Mouse (Mus musculus) right cerebral cortex, adult 18-20 months (tissue): ENCODE results near the gene Sh2b2.

Experiments used
- DNase-seq: peaks from one replicate; pipeline ENCODE4 v3.0.0; 2022; ENCODE audit warnings: mixed read lengths

The Sh2b2 gene

GRCm38 (mm10) chr5:136246452-136246838 lies at the start of gene Sh2b2:
TSS of gene Sh2b2 (minus strand) at chr5:136246556.
- no peak for DNase-seq

DNA sequence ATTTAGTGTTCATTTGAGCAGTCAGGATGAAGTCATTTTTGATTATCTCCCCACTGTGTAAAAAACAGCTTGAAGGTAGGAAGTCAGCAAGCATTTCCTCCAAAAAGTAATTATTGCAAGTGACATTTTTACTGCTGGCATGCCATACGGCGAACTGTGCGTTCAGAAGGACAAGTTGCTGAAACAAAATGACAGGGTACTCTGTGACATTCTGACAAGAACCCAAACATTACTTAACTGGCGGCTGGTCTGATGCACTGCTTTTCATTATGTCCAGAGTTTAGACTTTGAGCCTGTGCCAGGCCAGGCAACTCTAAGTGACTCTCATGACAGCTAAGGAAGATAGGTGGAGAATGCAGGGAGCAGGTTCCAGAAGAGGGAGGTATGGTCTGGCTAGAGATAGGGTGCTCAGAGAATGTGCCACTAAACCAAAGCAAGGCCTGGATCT lies 46.6 kb upstream of the Sh2b2 start:
- no peak for DNase-seq

GRCm38 (mm10) chr5:136292361-136292760 lies 46.0 kb upstream of the Sh2b2 start:
- DNase-seq = no peak

- DNase-seq = no peak
Measured at GRCm38 (mm10) chr5:136291562-136291961, 45.2 kb upstream of the Sh2b2 start.

DNA sequence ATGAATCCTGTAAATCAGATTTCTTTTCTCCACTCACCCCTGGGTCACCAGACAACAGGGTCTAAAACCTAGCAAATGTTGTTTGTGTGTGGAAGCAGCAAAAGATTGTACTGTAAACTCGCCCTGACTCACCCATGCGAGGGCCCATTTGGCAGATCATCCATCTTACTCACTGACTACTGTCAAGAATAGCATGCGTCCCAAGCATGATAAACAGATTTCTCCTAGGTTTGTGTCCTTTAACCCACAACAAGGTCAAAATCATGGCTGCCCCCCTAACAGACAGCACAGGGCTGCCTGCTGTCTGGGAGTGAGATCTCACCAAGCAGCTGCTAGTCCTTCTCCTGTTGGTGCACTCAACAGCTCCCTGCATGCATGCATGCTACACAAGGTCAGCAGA lies 43.4 kb upstream of the Sh2b2 start:
- DNase-seq = no peak

- DNase-seq = no peak
Measured at GRCm38 (mm10) chr5:136288351-136289081, 42.2 kb upstream of the Sh2b2 start.

- no peak for DNase-seq
Measured at GRCm38 (mm10) chr5:136286566-136286965, 40.2 kb upstream of the Sh2b2 start.

GRCm38 (mm10) chr5:136285106-136285505 lies 38.8 kb upstream of the Sh2b2 start:
- peak; percentile 30 for DNase-seq

DNA sequence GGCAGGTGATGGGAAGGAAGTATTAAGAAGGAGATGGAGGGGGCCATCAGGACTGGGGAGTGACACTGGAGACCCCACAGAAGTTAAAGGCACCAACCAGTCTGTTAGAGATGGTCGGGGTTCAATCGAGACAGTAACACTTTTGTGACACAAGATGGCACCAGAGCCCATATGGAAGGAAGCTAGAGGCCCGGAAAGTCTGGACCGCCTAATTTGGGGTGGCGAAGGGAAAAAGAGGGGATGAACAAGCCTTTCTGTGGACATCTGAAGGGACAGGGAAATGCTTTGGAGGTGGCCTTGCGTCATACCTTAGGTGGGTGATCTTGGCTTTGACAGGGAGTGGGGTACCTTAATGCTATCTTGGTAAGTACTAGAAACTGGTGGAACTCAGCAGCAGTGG lies 35.0 kb upstream of the Sh2b2 start:
- DNase-seq = no peak

DNA sequence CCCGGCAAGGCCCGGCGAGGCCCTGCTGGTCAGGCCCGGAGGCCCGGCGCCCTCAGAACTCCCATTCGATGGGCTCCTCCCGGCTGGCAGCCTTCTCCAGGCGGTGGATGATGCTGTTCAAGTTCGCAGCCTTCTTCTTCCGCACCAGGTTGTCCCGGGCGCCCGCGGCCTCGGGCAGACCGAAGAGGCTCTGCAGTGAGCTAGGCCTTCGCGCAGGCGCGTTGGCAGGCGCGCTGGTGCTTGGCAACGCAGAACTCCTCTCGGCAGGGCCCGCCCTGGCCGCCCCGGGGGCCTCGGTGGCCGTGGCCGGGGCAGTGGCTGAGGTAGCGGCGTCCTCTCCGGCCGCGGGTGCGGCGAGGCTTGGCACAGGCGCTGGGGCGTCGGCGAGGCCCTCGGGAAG lies 28.4 kb upstream of the Sh2b2 start:
- DNase-seq = no peak

DNA sequence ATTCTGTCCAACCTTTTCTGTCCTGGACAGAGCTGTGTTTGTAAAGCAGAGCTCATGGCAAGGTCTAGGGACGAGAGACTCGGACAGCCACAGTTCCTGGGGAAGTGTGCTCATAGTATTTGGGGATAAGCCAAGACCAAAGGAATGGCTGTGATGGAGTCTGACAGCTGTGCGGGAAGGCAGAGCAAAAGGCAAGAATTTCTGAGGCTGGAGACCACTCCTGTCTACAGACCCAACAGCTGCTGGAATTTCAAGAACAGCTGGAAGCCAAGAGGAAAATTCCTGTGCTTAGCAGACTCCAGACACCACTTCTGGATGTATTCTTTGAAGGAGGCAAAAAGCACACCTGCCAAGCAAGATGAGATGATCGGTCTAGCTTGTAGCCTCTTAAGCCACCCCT lies 23.6 kb upstream of the Sh2b2 start:
- no peak for DNase-seq

GRCm38 (mm10) chr5:136266077-136266476 lies 19.7 kb upstream of the Sh2b2 start:
- DNase-seq = no peak

GRCm38 (mm10) chr5:136263342-136263741 lies 17.0 kb upstream of the Sh2b2 start:
- DNase-seq = peak; percentile 22

GRCm38 (mm10) chr5:136258919-136259318 lies 12.6 kb upstream of the Sh2b2 start:
- DNase-seq = peak; percentile 40

DNA sequence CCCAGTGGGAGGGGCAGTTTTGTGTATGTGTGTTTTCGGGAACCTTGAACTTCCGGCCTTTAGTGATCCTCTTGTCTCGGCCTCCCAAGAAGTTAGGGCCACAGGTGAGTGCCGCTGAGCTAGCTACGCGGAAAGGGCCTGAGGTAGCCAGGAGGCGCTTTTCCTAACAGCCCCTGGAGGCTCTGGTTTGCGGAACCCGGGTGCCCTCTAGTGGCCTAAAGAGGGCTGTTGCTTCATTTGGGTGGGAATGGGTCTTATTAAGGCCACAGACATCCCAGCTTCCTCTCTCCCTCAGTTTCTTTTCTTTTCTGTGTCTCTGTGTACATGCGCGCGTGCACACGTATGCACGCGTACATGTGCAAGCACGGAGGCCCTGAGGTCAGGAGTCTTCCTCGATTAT lies 6.5 kb upstream of the Sh2b2 start:
- DNase-seq = peak; percentile 76

DNA sequence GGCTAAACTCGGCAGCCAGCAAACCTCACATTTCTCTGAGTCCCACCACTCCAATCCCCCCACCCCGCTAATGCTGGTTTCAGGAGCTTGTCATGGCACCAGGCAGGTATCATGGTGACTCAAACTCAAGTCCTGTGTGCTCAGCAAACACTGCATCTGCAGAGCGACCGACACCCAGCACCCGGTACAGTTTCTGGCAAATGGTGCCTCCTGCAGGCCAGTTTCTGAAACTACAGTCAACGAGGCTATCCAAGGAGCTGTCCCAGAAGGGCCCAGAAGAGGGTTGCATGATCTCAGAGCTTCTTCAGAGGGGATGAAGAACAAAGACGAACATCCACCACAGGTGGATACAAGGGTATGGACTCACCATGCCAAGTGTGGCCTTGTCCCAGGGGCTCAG lies 4.6 kb upstream of the Sh2b2 start:
- DNase-seq = peak; percentile 20

DNA sequence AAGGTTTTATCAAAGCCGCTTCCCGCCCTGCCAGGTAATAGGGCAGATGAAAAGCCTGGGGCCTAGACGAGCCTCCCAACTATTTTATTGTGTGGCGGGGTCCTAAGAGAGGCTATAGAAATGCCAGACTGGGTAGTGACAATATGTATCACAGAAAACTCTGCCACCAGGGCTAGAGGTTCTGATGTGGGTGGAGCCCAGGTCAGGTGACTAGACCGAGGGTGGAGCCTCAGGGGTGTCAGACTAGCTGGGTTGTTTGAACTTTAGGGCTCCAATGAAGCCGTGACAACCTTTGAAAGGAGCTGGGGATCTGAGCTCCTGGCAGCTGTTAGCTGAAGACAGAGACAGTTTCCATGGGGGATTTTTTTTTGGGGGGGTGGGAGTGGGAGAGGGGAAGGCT lies 2.1 kb upstream of the Sh2b2 start:
- DNase-seq = no peak

DNA sequence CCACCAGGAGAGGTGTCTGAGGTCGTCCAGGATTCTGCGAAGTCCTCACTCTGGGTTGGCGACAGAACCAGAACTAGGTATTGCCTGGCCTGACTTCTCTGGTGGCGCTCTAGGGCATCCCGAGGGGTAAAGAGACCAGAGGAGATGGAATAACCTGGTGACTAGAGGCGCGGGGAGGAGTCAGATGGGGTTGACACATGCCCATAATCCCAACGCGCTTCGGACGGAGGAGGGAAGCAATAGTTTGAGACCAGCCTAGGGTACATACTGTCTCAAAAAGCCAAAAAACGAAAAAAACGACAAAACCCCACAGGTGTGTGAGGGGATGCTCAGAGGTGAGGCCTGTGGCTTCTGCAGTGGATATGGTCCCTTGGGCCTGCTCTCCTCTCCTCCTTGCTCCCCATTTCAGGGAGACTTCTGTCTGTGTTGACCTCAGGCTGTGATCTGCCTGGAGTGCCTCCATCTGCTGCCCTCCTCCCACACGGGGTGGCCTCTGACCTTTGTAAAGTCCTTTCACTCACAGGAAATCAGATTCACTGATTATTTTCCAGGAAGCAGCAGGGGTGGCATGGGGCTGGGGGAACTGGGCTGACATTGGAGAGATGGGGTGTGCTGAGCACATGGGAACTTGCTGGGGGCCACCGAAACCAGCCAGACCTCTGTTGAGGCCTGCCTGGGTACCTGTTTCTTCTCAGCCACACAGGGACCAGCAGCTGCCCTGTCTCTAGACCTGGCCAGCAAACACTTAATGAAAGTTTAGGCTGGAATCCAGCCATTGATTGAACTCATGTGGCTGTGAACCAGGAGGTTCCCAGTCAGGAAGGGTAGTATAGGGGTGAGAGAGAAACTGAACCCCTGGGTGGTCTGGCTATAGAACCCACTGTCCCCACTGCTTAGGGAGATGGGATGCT lies 560 bp downstream of the Sh2b2 start:
- DNase-seq = no peak

DNA sequence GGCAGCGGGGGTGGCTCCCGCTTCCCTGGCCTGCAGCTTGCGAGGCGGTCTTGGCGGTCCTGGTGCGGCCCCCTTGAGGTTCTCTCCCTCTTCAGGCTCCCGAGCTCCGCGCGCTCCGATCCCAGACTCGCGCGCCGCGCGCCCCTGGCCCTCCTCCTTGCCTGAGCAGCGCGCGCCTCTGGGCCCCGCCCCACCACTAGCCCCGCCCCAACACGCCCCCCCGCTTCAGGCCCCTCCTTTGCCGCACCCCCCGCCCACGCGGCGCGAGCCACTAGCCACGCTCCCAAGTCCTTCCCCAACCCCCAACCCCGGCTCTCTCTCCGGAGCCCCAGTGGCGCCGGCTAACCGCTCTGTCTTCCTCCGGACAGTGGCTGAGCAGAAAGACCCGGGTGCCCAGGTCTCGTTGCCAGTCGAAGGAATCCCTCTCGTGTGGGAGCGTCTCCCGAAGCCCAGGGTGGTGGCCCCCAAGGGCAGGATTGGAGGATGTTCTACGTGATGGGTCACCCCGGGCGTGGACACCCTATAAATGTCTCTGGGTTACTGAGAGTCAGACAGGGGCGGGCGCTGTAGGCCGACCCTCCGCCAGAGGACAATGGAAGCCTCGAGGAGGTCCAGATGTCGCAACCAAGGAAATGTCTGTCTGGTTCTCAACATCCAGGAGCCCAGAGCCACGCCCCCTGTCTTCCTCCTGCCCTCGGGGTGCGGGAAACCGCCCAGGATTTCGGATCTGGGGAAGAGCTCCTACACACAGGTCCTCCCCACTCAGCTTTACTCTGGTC lies 1.4 kb downstream of the Sh2b2 start:
- peak; percentile 88 for DNase-seq

DNA sequence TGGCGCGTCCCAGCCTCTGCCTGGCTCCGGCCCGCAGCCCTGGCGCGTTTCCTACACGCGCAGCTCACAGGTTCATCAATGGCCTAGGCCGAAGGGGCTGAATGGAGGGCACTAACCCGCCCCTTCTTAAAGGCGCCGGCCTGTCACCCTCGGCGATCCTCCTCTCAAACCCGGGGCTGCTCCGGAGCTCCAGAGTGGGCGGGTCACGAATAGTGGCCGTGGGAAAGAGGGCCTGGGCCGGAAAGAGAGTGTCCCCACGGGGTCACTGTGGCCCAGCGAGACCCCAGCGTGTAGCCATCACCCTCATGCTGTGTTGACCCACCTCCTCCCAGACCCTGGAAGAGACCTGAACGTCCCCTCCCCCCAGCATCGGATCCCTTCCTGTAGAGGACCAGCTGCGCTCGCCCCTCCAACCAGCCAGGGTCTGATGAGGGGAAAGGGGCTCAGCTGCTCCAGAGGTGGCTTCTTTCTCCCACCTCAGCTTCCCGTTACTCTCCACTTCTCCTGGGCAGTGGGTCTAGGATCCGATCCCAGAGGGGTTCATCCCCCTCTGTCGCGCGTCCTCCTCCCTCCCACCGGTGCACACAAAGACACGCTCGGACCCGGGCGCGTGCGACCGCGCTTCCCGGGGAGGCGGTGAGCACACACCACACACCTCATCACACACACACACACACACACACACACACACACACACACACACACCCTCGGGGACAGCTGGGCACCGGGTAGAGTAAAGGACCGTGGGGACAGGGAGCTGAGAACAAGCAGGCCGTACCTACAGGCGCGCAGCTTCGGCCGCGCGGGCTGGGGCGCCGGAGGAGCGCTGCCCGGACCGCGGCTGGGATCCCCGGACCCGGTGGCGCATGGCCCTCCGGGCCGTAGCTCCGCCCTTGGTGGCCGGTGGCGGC lies 2.2 kb downstream of the Sh2b2 start:
- no peak for DNase-seq

GRCm38 (mm10) chr5:136241161-136241560 lies 5.2 kb downstream of the Sh2b2 start:
- DNase-seq = no peak

DNA sequence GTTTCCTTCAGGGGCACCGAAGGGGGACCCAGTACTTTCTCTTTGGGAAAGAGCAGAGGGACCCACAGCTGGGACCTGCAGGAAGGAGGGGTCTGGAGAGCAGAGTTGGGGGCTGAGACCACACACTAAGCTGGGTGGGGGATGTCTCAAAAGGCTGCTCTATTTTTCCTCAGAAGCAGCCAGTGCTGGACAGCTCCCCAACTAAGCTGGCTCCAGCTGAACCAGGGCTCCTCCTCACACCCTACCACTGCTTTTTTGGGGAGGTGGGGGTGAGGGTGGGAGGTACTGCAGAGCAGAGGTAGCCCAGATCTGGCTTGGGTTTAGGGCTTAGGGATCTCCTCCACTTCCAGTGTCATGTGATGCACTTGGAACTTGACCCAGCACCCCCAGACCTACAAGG lies 6.0 kb downstream of the Sh2b2 start:
- DNase-seq = no peak
